Mouse (Mus musculus) adrenal gland (tissue): ENCODE data around the gene Unc13a.

Experiments used
- intact Hi-C: fragments of 180-260 bp; cut with DNase I; formaldehyde crosslinking; loops from one replicate; pipeline ENCODE4 v1.15.1; 2025

The Unc13a gene

GRCm38 (mm10) chr8:71666855-71667254 lies 4.7 kb downstream of the Unc13a start:
- intact Hi-C loops: no loop called here

- intact Hi-C loops: no loop called here
These were observed 6.0 kb downstream of the Unc13a start for GRCm38 (mm10) chr8:71665331-71666130.

- intact Hi-C loops: loop anchor here (1.0 to 5.0 kb wide), 3 partner anchors 48 to 99 kb away; partner anchors contain the start of genes Colgalt1 and Fam129c
These were observed 11.0 kb downstream of the Unc13a start for GRCm38 (mm10) chr8:71660325-71661120.

- intact Hi-C loops: loop anchor here (2.0 to 10.0 kb wide), 3 partner anchors 47 to 215 kb away; partner anchors contain the start of genes Colgalt1 and Fam129c
These were observed 11.8 kb downstream of the Unc13a start for GRCm38 (mm10) chr8:71659751-71660150.

GRCm38 (mm10) chr8:71658515-71659049 lies 13.0 kb downstream of the Unc13a start:
- intact Hi-C loops: loop anchor here (10.0 kb wide), 1 partner anchor 214 kb away; no protein-coding TSS in a partner anchor

GRCm38 (mm10) chr8:71657816-71658215 lies 13.7 kb downstream of the Unc13a start:
- intact Hi-C loops: loop anchor here (10.0 kb wide), 1 partner anchor 213 kb away; no protein-coding TSS in a partner anchor

- intact Hi-C loops: loop anchor here (10.0 kb wide), 1 partner anchor 210 kb away; no protein-coding TSS in a partner anchor
These were observed 17.0 kb downstream of the Unc13a start for GRCm38 (mm10) chr8:71654600-71654999.

GRCm38 (mm10) chr8:71645510-71645909 lies 26.0 kb downstream of the Unc13a start:
- intact Hi-C loops: no loop called here

- intact Hi-C loops: no loop called here
These were observed 32.2 kb downstream of the Unc13a start for GRCm38 (mm10) chr8:71639318-71639717.

- intact Hi-C loops: no loop called here
These were observed 33.2 kb downstream of the Unc13a start for GRCm38 (mm10) chr8:71638321-71638720.

- intact Hi-C loops: no loop called here
These were observed 34.1 kb downstream of the Unc13a start for GRCm38 (mm10) chr8:71637149-71638095.

- intact Hi-C loops: no loop called here
These were observed 37.4 kb downstream of the Unc13a start for GRCm38 (mm10) chr8:71633981-71634667.

- intact Hi-C loops: no loop called here
These were observed 38.4 kb downstream of the Unc13a start for GRCm38 (mm10) chr8:71633164-71633563.

- intact Hi-C loops: no loop called here
These were observed 39.7 kb downstream of the Unc13a start for GRCm38 (mm10) chr8:71631897-71632296.

GRCm38 (mm10) chr8:71630761-71631160 lies 40.8 kb downstream of the Unc13a start:
- intact Hi-C loops: no loop called here

GRCm38 (mm10) chr8:71629781-71630212 lies 41.8 kb downstream of the Unc13a start:
- intact Hi-C loops: no loop called here

- intact Hi-C loops: no loop called here
These were observed 42.4 kb downstream of the Unc13a start for GRCm38 (mm10) chr8:71629096-71629697.

GRCm38 (mm10) chr8:71628396-71629095 lies 43.0 kb downstream of the Unc13a start:
- intact Hi-C loops: no loop called here
